Mouse (Mus musculus): ENCODE data around the gene Tecr.

DNA sequence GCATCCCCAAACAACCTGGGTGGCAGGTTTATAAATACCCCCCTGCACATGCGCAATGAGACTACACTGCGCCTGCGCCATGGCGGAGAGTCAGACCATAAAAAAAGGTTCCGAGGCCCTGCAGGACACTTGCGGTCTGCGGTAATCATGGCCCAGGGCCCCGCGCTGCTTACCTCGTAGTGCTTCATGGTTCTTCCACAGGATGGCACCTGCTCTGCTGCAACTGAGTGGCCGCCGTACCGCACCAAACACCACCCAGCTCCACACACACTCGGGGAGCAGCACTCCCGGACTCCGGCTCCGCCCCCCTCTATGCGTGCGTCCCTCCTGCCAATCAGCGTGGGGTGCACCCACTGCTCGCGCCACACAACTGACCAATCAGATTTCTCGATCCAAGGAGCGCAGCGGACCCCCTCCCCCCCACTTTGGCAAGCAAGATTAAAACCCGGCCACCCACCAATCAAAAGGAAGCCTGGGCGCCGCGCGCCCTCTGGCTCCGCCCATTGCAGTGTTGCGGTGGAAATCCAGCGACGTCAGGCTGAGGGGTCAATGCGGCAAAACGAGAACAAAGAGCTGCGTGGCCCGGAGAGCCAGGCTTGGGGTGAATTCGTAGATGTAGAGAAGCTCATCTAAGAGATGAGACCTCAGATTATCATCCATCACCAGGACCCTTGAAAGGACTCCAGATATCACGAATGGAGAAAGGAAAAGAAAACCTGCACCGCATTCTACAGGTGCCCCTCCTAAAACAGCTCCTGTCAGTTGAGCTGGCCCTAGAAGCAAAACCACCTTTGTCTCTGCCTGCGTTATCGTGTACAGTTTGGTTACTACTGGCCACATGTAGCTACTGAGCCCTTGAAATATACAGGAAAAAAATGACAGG lies 13.4 kb downstream of the Tecr start:
- TF ChIP-seq EP300 (optimal IDR thresholded peaks at IDR 0.05) (no peak), CTCF (IDR thresholded peaks at IDR 0.05; ENCODE audit: low read depth) (peak; percentile 32)

Data from stomach, postnatal 0 days (tissue).